Mouse (Mus musculus) kidney, embryonic 16.5 days (tissue): ENCODE measurements around the gene Adam8. TPM values are rescaled to one million over a fixed set of nuclear protein-coding genes. Genes with fewer than 3 reads are reported as not detected.

Experiments used
- ATAC-seq: fragments of 200-750 bp; cut with Nextera tagmentation; 2 replicates; pipeline ENCODE4 v1.8.0; 2017; ENCODE audit warnings: moderate TSS enrichment; ENCODE audit not compliant: low FRiP score, low TSS enrichment
- H3K27ac ChIP-seq: fragments of 300-500 bp; sonication (generic); 2 replicates; pipeline ENCODE4 v1.5.1; 2014; ENCODE audit warnings: low read length
- H3K27me3 ChIP-seq: fragments of 300-500 bp; sonication (generic); 2 replicates; pipeline ENCODE4 v1.6.1; 2014; ENCODE audit warnings: low read length, control low read depth, mixed read lengths; ENCODE audit not compliant: insufficient read depth
- H3K36me3 ChIP-seq: fragments of 300-500 bp; sonication (generic); 2 replicates; pipeline ENCODE4 v1.6.1; 2014; ENCODE audit warnings: low read length, control low read depth, mixed read lengths; ENCODE audit not compliant: insufficient read depth
- H3K4me1 ChIP-seq: fragments of 300-500 bp; sonication (generic); 2 replicates; pipeline ENCODE4 v1.6.1; 2014; ENCODE audit warnings: low read length, control low read depth, mixed read lengths; ENCODE audit not compliant: insufficient read depth
- H3K4me2 ChIP-seq: fragments of 300-500 bp; sonication (generic); replicated peaks from 2 replicates; pipeline ENCODE4 v1.6.1; 2014; ENCODE audit warnings: low read depth, low read length
- H3K4me3 ChIP-seq: fragments of 300-500 bp; sonication (generic); 2 replicates; pipeline ENCODE4 v1.5.1; 2014; ENCODE audit warnings: mild to moderate bottlenecking, low read length
- H3K9ac ChIP-seq: fragments of 300-500 bp; sonication (generic); replicated peaks from 2 replicates; pipeline ENCODE4 v1.6.1; 2014; ENCODE audit warnings: low read length
- H3K9me3 ChIP-seq: fragments of 300-500 bp; sonication (generic); 2 replicates; pipeline ENCODE4 v1.6.1; 2016; ENCODE audit warnings: low read length, control low read depth
- WGBS: fragments of 180-500 bp; shearing (Covaris S2); extraction: QIAGEN DNeasy Blood & Tissue Kit; methylation state at CpG from one replicate; pipeline ENCODE4 v1.1.7; 2014; 5-methylcytosine and 5-hydroxymethylcytosine counted together
- polyA plus RNA-seq: library from polyadenylated mRNA; unstranded; fragments of >200 nt; fragmentation: Nextera tagmentation; extraction: Ambion mirVana; gene quantifications from 2 replicates; pipeline ENCODE4 v1.2.1, GENCODE M21; 2015

Gene Adam8
- polyA plus RNA-seq, 1 experiment from 2014 or later: 1.8 TPM

- Histone ChIP-seq H3K9me3 (no peaks in the 10 kb centered on the region), H3K27me3 (no peaks in the 10 kb centered on the region), H3K27ac (no peak overlapping the region), H3K4me2 (no peak overlapping the region), H3K36me3 (peaks cover 6% of the 10 kb centered on the region; the same call in 1 of the 2 replicates), H3K4me3 (no peak overlapping the region), H3K4me1 (peaks cover 8% of the 10 kb centered on the region; the same call in 1 of the 2 replicates), H3K9ac (no peak overlapping the region)
- 83% methylated on average over 11 of the region's 11 CpGs for WGBS
- ATAC-seq: no peak
These were observed 10.3 kb downstream of the Adam8 start for GRCm38 (mm10) chr7:139982058-139982457.

DNA sequence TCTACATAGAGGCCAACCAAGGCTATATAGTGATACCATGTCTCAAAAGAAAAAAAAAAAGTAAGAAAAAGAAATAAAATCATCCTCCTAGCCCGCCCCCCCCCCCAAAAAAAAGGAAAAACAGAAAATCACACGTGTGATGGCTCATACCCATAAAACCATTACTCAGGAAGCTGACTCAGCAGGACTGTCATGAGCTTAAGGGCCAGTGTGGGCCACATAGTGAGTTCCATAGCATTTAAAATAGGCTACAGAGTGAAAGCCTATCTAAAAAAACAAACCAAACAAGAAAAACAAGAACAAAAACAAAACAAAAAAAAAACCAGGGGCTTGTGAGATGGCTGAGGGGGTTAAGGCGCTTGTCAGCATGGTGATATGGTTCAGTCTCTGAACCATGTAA, 11.6 kb downstream of the Adam8 start:
- Histone ChIP-seq H3K4me3 (no peak overlapping the region), H3K4me1 (peaks cover 8% of the 10 kb centered on the region; the same call in 1 of the 2 replicates), H3K9me3 (no peaks in the 10 kb centered on the region), H3K4me2 (no peak overlapping the region), H3K27ac (no peak overlapping the region), H3K36me3 (peaks cover 4% of the 10 kb centered on the region; the same call in 1 of the 2 replicates), H3K27me3 (no peaks in the 10 kb centered on the region), H3K9ac (no peak overlapping the region)
- no peak for ATAC-seq
- 52% methylated on average over 3 of the region's 3 CpGs for WGBS

- no peaks in the 10 kb centered on the region for H3K9me3 ChIP-seq
- no peak overlapping the region for H3K27ac ChIP-seq
- H3K36me3 ChIP-seq: no peaks in the 10 kb centered on the region
- H3K27me3 ChIP-seq: no peaks in the 10 kb centered on the region
- H3K4me3 ChIP-seq: peak overlapping the region; percentile 70
- 47% methylated on average over 13 of the region's 13 CpGs for WGBS
- peak overlapping the region; percentile 90 for H3K4me2 ChIP-seq
- H3K4me1 ChIP-seq: peaks cover 8% of the 10 kb centered on the region; the same call in 1 of the 2 replicates
- peak; percentile 73 for ATAC-seq
- H3K9ac ChIP-seq: peak overlapping the region; percentile 46; the same call in 1 of the 2 replicates
These were observed 13.2 kb downstream of the Adam8 start for GRCm38 (mm10) chr7:139979011-139979719.

GRCm38 (mm10) chr7:139978278-139978892, 14.0 kb downstream of the Adam8 start, which contains the start of gene 6430531B16Rik:
Gene 6430531B16Rik, minus strand, starts transcription at chr7:139978755.
- peak within 1 kb of the TSS; percentile 66 for H3K9ac ChIP-seq
- H3K4me1 ChIP-seq: peaks cover 8% of the 10 kb centered on the region; the same call in 1 of the 2 replicates
- H3K36me3 ChIP-seq: no peaks in the 10 kb centered on the region
- H3K4me3 ChIP-seq: peak within 1 kb of the TSS; percentile 70
- ATAC-seq: peak; percentile 92
- H3K27me3 ChIP-seq: no peaks in the 10 kb centered on the region
- no peak within 1 kb of the TSS for H3K27ac ChIP-seq
- H3K9me3 ChIP-seq: no peaks in the 10 kb centered on the region
- H3K4me2 ChIP-seq: peak within 1 kb of the TSS; percentile 90
- 4% methylated on average over 32 of the region's 32 CpGs for WGBS

DNA sequence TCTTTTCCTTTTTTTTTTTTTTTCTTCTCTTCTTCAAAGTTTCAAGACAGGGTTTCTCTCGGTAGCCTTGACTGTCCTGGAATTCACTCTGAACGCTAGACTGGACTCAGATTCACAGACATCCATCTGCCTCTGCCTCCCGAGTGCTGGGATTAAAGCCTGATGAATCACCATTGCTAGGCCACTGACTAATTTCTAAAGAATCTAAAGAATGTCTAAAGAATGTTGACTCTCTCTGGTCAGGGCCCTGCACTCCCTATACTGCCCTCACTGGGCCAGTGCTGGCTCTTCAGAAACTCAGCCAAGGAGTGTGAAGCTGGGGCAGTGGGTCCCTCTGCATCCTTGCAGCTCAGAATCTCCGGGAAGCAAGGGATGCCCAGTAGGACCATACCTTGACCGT, 16.9 kb downstream of the Adam8 start:
- no peak for ATAC-seq
- no peak overlapping the region for H3K4me2 ChIP-seq
- 51% methylated on average over 5 of the region's 5 CpGs for WGBS

GRCm38 (mm10) chr7:139974307-139974706, 18.1 kb downstream of the Adam8 start:
- H3K4me1 ChIP-seq: peaks cover 8% of the 10 kb centered on the region; the same call in 1 of the 2 replicates
- ATAC-seq: no peak
- H3K9ac ChIP-seq: no peak overlapping the region
- no peaks in the 10 kb centered on the region for H3K36me3 ChIP-seq
- no peak overlapping the region for H3K4me3 ChIP-seq
- H3K27ac ChIP-seq: no peak overlapping the region
- 79% methylated on average over 10 of the region's 10 CpGs for WGBS
- no peaks in the 10 kb centered on the region for H3K9me3 ChIP-seq
- no peak overlapping the region for H3K4me2 ChIP-seq
- no peaks in the 10 kb centered on the region for H3K27me3 ChIP-seq

More for the DNA sequence above, 16.9 kb downstream of the Adam8 start:
- H3K27ac ChIP-seq: no peak overlapping the region
- H3K27me3 ChIP-seq: no peaks in the 10 kb centered on the region
- no peaks in the 10 kb centered on the region for H3K36me3 ChIP-seq
- H3K9me3 ChIP-seq: no peaks in the 10 kb centered on the region
- no peak overlapping the region for H3K9ac ChIP-seq
- peaks cover 8% of the 10 kb centered on the region; the same call in 1 of the 2 replicates for H3K4me1 ChIP-seq
- no peak overlapping the region for H3K4me3 ChIP-seq

- H3K27ac ChIP-seq: no peak overlapping the region
- H3K4me3 ChIP-seq: no peak overlapping the region
- H3K9me3 ChIP-seq: no peaks in the 10 kb centered on the region
- no peaks in the 10 kb centered on the region for H3K4me1 ChIP-seq
- H3K36me3 ChIP-seq: no peaks in the 10 kb centered on the region
- no peaks in the 10 kb centered on the region for H3K27me3 ChIP-seq
- H3K4me2 ChIP-seq: no peak overlapping the region
- H3K9ac ChIP-seq: no peak overlapping the region
- no peak for ATAC-seq
These were observed 19.4 kb downstream of the Adam8 start for GRCm38 (mm10) chr7:139972923-139973331.

- no peak overlapping the region for H3K9ac ChIP-seq
- no peaks in the 10 kb centered on the region for H3K9me3 ChIP-seq
- no peaks in the 10 kb centered on the region for H3K4me1 ChIP-seq
- H3K36me3 ChIP-seq: no peaks in the 10 kb centered on the region
- no peak for ATAC-seq
- no peak overlapping the region for H3K4me2 ChIP-seq
- no peak overlapping the region for H3K27ac ChIP-seq
- 75% methylated on average over 6 of the region's 6 CpGs for WGBS
- H3K27me3 ChIP-seq: no peaks in the 10 kb centered on the region; the same call in 1 of the 2 replicates
- no peak overlapping the region for H3K4me3 ChIP-seq
These were observed 20.9 kb downstream of the Adam8 start for GRCm38 (mm10) chr7:139971436-139971835.

DNA sequence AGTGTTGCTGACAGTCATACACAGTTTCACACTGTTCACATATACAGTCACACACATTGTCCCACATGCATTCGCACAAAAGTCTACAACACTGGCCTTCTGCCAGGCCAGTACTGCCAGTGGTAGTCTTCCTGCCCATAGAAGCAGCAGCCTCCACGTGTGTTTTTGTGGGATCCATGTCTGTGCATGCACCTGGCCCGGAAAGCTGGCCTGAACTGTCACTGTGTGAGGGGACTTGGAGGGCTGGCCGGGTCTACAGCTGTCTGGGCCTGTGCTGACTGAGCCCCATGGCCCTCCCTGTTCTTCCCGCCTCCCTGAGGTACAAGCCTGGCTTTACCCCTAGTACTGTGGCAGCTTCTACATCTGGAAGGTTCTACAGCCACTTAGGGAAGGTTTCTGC, 21.4 kb downstream of the Adam8 start:
- ATAC-seq: no peak
- no peak overlapping the region for H3K9ac ChIP-seq
- WGBS: 84% methylated on average over 5 of the region's 5 CpGs
- no peaks in the 10 kb centered on the region for H3K9me3 ChIP-seq
- H3K36me3 ChIP-seq: no peaks in the 10 kb centered on the region
- H3K4me3 ChIP-seq: no peak overlapping the region
- no peak overlapping the region for H3K4me2 ChIP-seq
- no peaks in the 10 kb centered on the region; the same call in 1 of the 2 replicates for H3K27me3 ChIP-seq
- no peak overlapping the region for H3K27ac ChIP-seq
- no peaks in the 10 kb centered on the region for H3K4me1 ChIP-seq
